Mouse (Mus musculus): ENCODE measurements around the gene Ash1l. TPM values are rescaled to one million over a fixed set of nuclear protein-coding genes. Genes with fewer than 3 reads are reported as not detected.
A peak's percentile ranks its signal among the peaks of the same experiment; 100 is the strongest.

Gene Ash1l
- polyA plus RNA-seq, 1 experiment, result 6.1 TPM

- H3K4me3 ChIP-seq (ENCODE audit: control insufficient read depth, low read depth, low read length), result peak within 1 kb of the TSS; percentile 91
Measured at GRCm38 (mm10) chr3:88913511-88914383, 36.7 kb upstream of the Ash1l start, which contains the start of gene Msto1. Msto1 (minus strand) TSS chr3:88913999.

GRCm38 (mm10) chr3:88914384-88914810, 36.0 kb upstream of the Ash1l start:
- H3K27ac ChIP-seq (ENCODE audit: control insufficient read depth, insufficient read depth, low read depth, low read length), result peak overlapping the region; percentile 95
- H3K4me1 ChIP-seq (ENCODE audit: control insufficient read depth, insufficient read depth, low read length), result peaks cover 3% of the 10 kb centered on the region
- H3K27me3 ChIP-seq (ENCODE audit: control insufficient read depth, insufficient read depth, low read length), result no peaks in the 10 kb centered on the region
- peaks cover 7% of the 10 kb centered on the region for H3K36me3 ChIP-seq (ENCODE audit: control insufficient read depth, insufficient read depth, low read length)
- no peak for TF ChIP-seq POLR2A (IDR thresholded peaks at IDR 0.05; ENCODE audit: control insufficient read depth, low read depth, low read length)
- no peak for TF ChIP-seq CTCF (IDR thresholded peaks at IDR 0.05; ENCODE audit: control insufficient read depth, insufficient read depth, insufficient replicate concordance, low read depth, low read length)
- H3K4me3 ChIP-seq (ENCODE audit: control insufficient read depth, low read depth, low read length), result peak overlapping the region; percentile 91

More at GRCm38 (mm10) chr3:88913511-88914383, 36.7 kb upstream of the Ash1l start, which contains the start of gene Msto1:
- Histone ChIP-seq H3K27ac (ENCODE audit: control insufficient read depth, insufficient read depth, low read depth, low read length) (peak within 1 kb of the TSS; percentile 95), H3K36me3 (ENCODE audit: control insufficient read depth, insufficient read depth, low read length) (peaks cover 9% of the 10 kb centered on the region), H3K4me1 (ENCODE audit: control insufficient read depth, insufficient read depth, low read length) (peaks cover 3% of the 10 kb centered on the region), H3K27me3 (ENCODE audit: control insufficient read depth, insufficient read depth, low read length) (no peaks in the 10 kb centered on the region)
- TF ChIP-seq POLR2A (IDR thresholded peaks at IDR 0.05; ENCODE audit: control insufficient read depth, low read depth, low read length), result peak; percentile 97
- no peak for TF ChIP-seq CTCF (IDR thresholded peaks at IDR 0.05; ENCODE audit: control insufficient read depth, insufficient read depth, insufficient replicate concordance, low read depth, low read length)

- Histone ChIP-seq H3K36me3 (ENCODE audit: control insufficient read depth, insufficient read depth, low read length) (no peaks in the 10 kb centered on the region; the same call in 1 of the 2 replicates), H3K4me3 (ENCODE audit: control insufficient read depth, low read depth, low read length) (no peak overlapping the region), H3K4me1 (ENCODE audit: control insufficient read depth, insufficient read depth, low read length) (peaks cover 6% of the 10 kb centered on the region), H3K27ac (ENCODE audit: control insufficient read depth, insufficient read depth, low read depth, low read length) (no peak overlapping the region), H3K27me3 (ENCODE audit: control insufficient read depth, insufficient read depth, low read length) (no peaks in the 10 kb centered on the region)
- TF ChIP-seq CTCF (IDR thresholded peaks at IDR 0.05; ENCODE audit: control insufficient read depth, insufficient read depth, insufficient replicate concordance, low read depth, low read length), result no peak
- TF ChIP-seq POLR2A (IDR thresholded peaks at IDR 0.05; ENCODE audit: control insufficient read depth, low read depth, low read length), result no peak
Measured at GRCm38 (mm10) chr3:88918981-88919380, 31.4 kb upstream of the Ash1l start.

- peaks cover 1% of the 10 kb centered on the region for H3K36me3 ChIP-seq (ENCODE audit: control insufficient read depth, insufficient read depth, low read length)
Measured at GRCm38 (mm10) chr3:88921411-88921810, 29.0 kb upstream of the Ash1l start.

GRCm38 (mm10) chr3:88923989-88924591, 26.3 kb upstream of the Ash1l start:
- H3K4me3 ChIP-seq (ENCODE audit: control insufficient read depth, low read depth, low read length), result no peak overlapping the region
- no peak for TF ChIP-seq CTCF (IDR thresholded peaks at IDR 0.05; ENCODE audit: control insufficient read depth, insufficient read depth, insufficient replicate concordance, low read depth, low read length)
- TF ChIP-seq POLR2A (IDR thresholded peaks at IDR 0.05; ENCODE audit: control insufficient read depth, low read depth, low read length), result peak; percentile 46; the same call in 1 of the 2 replicates
- H3K4me1 ChIP-seq (ENCODE audit: control insufficient read depth, insufficient read depth, low read length), result peaks cover 3% of the 10 kb centered on the region; the same call in 1 of the 2 replicates
- no peaks in the 10 kb centered on the region for H3K27me3 ChIP-seq (ENCODE audit: control insufficient read depth, insufficient read depth, low read length)
- H3K36me3 ChIP-seq (ENCODE audit: control insufficient read depth, insufficient read depth, low read length), result peaks cover 6% of the 10 kb centered on the region
- peak overlapping the region; percentile 90 for H3K27ac ChIP-seq (ENCODE audit: control insufficient read depth, insufficient read depth, low read depth, low read length)

More at GRCm38 (mm10) chr3:88921411-88921810, 29.0 kb upstream of the Ash1l start:
- Histone ChIP-seq H3K4me3 (ENCODE audit: control insufficient read depth, low read depth, low read length) (no peak overlapping the region), H3K27ac (ENCODE audit: control insufficient read depth, insufficient read depth, low read depth, low read length) (no peak overlapping the region), H3K27me3 (ENCODE audit: control insufficient read depth, insufficient read depth, low read length) (no peaks in the 10 kb centered on the region), H3K4me1 (ENCODE audit: control insufficient read depth, insufficient read depth, low read length) (peaks cover 3% of the 10 kb centered on the region; the same call in 1 of the 2 replicates)
- TF ChIP-seq POLR2A (IDR thresholded peaks at IDR 0.05; ENCODE audit: control insufficient read depth, low read depth, low read length) (no peak), CTCF (IDR thresholded peaks at IDR 0.05; ENCODE audit: control insufficient read depth, insufficient read depth, insufficient replicate concordance, low read depth, low read length) (no peak)

GRCm38 (mm10) chr3:88925651-88926050, 24.8 kb upstream of the Ash1l start:
- H3K36me3 ChIP-seq (ENCODE audit: control insufficient read depth, insufficient read depth, low read length), result peaks cover 7% of the 10 kb centered on the region
- TF ChIP-seq POLR2A (IDR thresholded peaks at IDR 0.05; ENCODE audit: control insufficient read depth, low read depth, low read length) (no peak), CTCF (IDR thresholded peaks at IDR 0.05; ENCODE audit: control insufficient read depth, insufficient read depth, insufficient replicate concordance, low read depth, low read length) (no peak)
- peaks cover 3% of the 10 kb centered on the region; the same call in 1 of the 2 replicates for H3K4me1 ChIP-seq (ENCODE audit: control insufficient read depth, insufficient read depth, low read length)
- H3K4me3 ChIP-seq (ENCODE audit: control insufficient read depth, low read depth, low read length), result no peak overlapping the region
- no peaks in the 10 kb centered on the region for H3K27me3 ChIP-seq (ENCODE audit: control insufficient read depth, insufficient read depth, low read length)
- no peak overlapping the region for H3K27ac ChIP-seq (ENCODE audit: control insufficient read depth, insufficient read depth, low read depth, low read length)

GRCm38 (mm10) chr3:88929501-88929900, 20.9 kb upstream of the Ash1l start:
- TF ChIP-seq CTCF (IDR thresholded peaks at IDR 0.05; ENCODE audit: control insufficient read depth, insufficient read depth, insufficient replicate concordance, low read depth, low read length) (no peak), POLR2A (IDR thresholded peaks at IDR 0.05; ENCODE audit: control insufficient read depth, low read depth, low read length) (no peak)
- Histone ChIP-seq H3K27me3 (ENCODE audit: control insufficient read depth, insufficient read depth, low read length) (no peaks in the 10 kb centered on the region), H3K4me1 (ENCODE audit: control insufficient read depth, insufficient read depth, low read length) (no peaks in the 10 kb centered on the region), H3K27ac (ENCODE audit: control insufficient read depth, insufficient read depth, low read depth, low read length) (no peak overlapping the region), H3K4me3 (ENCODE audit: control insufficient read depth, low read depth, low read length) (no peak overlapping the region), H3K36me3 (ENCODE audit: control insufficient read depth, insufficient read depth, low read length) (peaks cover 7% of the 10 kb centered on the region)
